8 mouse cellular contexts compared by ENCODE assay signal in genomic region chr5:103211101-103211848, GRCm38 (mm10). TPM values are rescaled to one million over a fixed set of nuclear protein-coding genes. Genes with fewer than 3 reads are reported as not detected.
DNase-seq lines count a peak whose midpoint lies in the region; ATAC-seq lines count a peak whose summit lies in the region.

TSS of gene Mapk10 (minus strand) at chr5:103211334.

- H3K36me3 ChIP-seq in hindbrain, embryonic 15.5 days, result no peaks in the 10 kb centered on the region
- no peaks in the 10 kb centered on the region for H3K36me3 ChIP-seq in midbrain, embryonic 11.5 days (ENCODE audit: control insufficient read depth, insufficient read depth, low read length)

- no peaks in the 10 kb centered on the region for H3K9me3 ChIP-seq in hindbrain, embryonic 15.5 days
- H3K9me3 ChIP-seq in midbrain, embryonic 11.5 days (ENCODE audit: control insufficient read depth, low read length), result no peaks in the 10 kb centered on the region; the same call in 1 of the 2 replicates

- H3K4me1 ChIP-seq in hindbrain, embryonic 15.5 days (replicated peaks), result peaks cover 21% of the 10 kb centered on the region
- peaks cover 15% of the 10 kb centered on the region for H3K4me1 ChIP-seq in midbrain, embryonic 11.5 days (ENCODE audit: control insufficient read depth, insufficient read depth, low read length)

- no peaks in the 10 kb centered on the region for H3K27me3 ChIP-seq in hindbrain, embryonic 15.5 days
- H3K27me3 ChIP-seq in midbrain, embryonic 11.5 days (ENCODE audit: control insufficient read depth, insufficient read depth, low read length), result no peaks in the 10 kb centered on the region

- peak within 1 kb of the TSS; percentile 72 for H3K4me2 ChIP-seq in hindbrain, embryonic 15.5 days
- H3K4me2 ChIP-seq in midbrain, embryonic 11.5 days, result peak within 1 kb of the TSS; percentile 54

- H3K9ac ChIP-seq in hindbrain, embryonic 15.5 days, result peak within 1 kb of the TSS; percentile 73
- H3K9ac ChIP-seq in midbrain, embryonic 11.5 days (ENCODE audit: low read length), result peak within 1 kb of the TSS; percentile 77

- peak; percentile 49 for DNase-seq in WW6 (ENCODE audit: low read depth, low spot score)
- DNase-seq in cerebellum, postnatal 10 days, result peak; percentile 91 to 92
- DNase-seq in frontal cortex, postnatal 25 days (ENCODE audit: low spot score in 2 of 2), result peak; percentile 63 to 79
- peak; percentile 78 to 95 for DNase-seq in layer of hippocampus, postnatal 14 days (ENCODE audit: low spot score in 2 of 2)
- peak; percentile 97 for DNase-seq in midbrain, embryonic 11.5 days (ENCODE audit: low spot score, missing footprints)
- DNase-seq in skeletal muscle tissue, adult 2 months (ENCODE audit: low read depth, low spot score), result peak; percentile 34
- DNase-seq in thymus, postnatal 10 days (ENCODE audit: low spot score in 2 of 2), result no peak

- H3K27ac ChIP-seq in hindbrain, embryonic 15.5 days (replicated peaks), result peak within 1 kb of the TSS; percentile 94
- peak within 1 kb of the TSS; percentile 56 for H3K27ac ChIP-seq in midbrain, embryonic 11.5 days (ENCODE audit: low read depth, low read length)

- peak; percentile 98 for ATAC-seq in hindbrain, embryonic 15.5 days (ENCODE audit: low FRiP score, low read depth)
- ATAC-seq in midbrain, embryonic 11.5 days (ENCODE audit: low FRiP score), result peak; percentile 99

- 5% methylated on average over 16 of the region's 16 CpGs for WGBS in hindbrain, embryonic 15.5 days
- 7% methylated on average over 15 of the region's 16 CpGs for WGBS in midbrain, embryonic 11.5 days

- peak within 1 kb of the TSS; percentile 60 for H3K4me3 ChIP-seq in hindbrain, embryonic 15.5 days
- H3K4me3 ChIP-seq in midbrain, embryonic 11.5 days (ENCODE audit: low read depth, low read length), result peak within 1 kb of the TSS; percentile 40

RNA-seq across cellular contexts. Expression of gene Mapk10, which starts in this region (rescaled TPM):
- polyA plus RNA-seq in hindbrain, embryonic 15.5 days (2015; fragmentation: Nextera tagmentation; extraction: Ambion mirVana), result 85.7 and 86.2 TPM in 2 replicates
- 100 to 1,000 TPM; 342 to 385 TPM for total RNA-seq in layer of hippocampus, postnatal 14 days (2021)
- 47.6 and 55.8 TPM in 2 replicates for polyA plus RNA-seq in midbrain, embryonic 11.5 days (2014; fragmentation: Nextera tagmentation; extraction: Ambion mirVana)

Comparison
In these comparisons a context has a peak if more than half of its experiments do, and no peak if none do; other contexts are left out.
1. DNase-seq: peak in WW6 (single experiment), cerebellum, postnatal 10 days (2 of 2), frontal cortex, postnatal 25 days (2 of 2), layer of hippocampus, postnatal 14 days (2 of 2), midbrain, embryonic 11.5 days (single experiment) and skeletal muscle tissue, adult 2 months (single experiment); none in thymus, postnatal 10 days (0 of 2).